Mouse (Mus musculus) hindbrain, embryonic 14.5 days (tissue): ENCODE data around the gene Sc5d. TPM values are rescaled to one million over a fixed set of nuclear protein-coding genes. Genes with fewer than 3 reads are reported as not detected.

Source experiments
- ATAC-seq: fragments of 200-750 bp; cut with Nextera tagmentation; 2 replicates; pipeline ENCODE4 v1.8.0; 2017; ENCODE audit warnings: moderate number of reproducible peaks, mild to moderate bottlenecking, moderate TSS enrichment, moderate library complexity; ENCODE audit not compliant: low FRiP score
- DNase-seq: peaks from one replicate; pipeline ENCODE4 v3.0.0-alpha.2; 2015; ENCODE audit warnings: low spot score
- H3K27ac ChIP-seq: fragments of 300-500 bp; sonication (generic); 2 replicates; pipeline ENCODE4 v1.5.1; 2014; ENCODE audit warnings: mild to moderate bottlenecking, moderate library complexity
- H3K27me3 ChIP-seq: fragments of 300-500 bp; sonication (generic); 2 replicates; pipeline ENCODE4 v1.6.1; 2014; ENCODE audit warnings: mild to moderate bottlenecking, low read length, mixed read lengths; ENCODE audit not compliant: control insufficient read depth, insufficient read depth
- H3K36me3 ChIP-seq: fragments of 300-500 bp; sonication (generic); replicated peaks from 2 replicates; pipeline ENCODE4 v1.6.1; 2014; ENCODE audit not compliant: control insufficient read depth, insufficient read depth
- H3K4me1 ChIP-seq: fragments of 300-500 bp; sonication (generic); replicated peaks from 2 replicates; pipeline ENCODE4 v1.6.1; 2014; ENCODE audit warnings: antibody characterized with exemption, low read length, mixed read lengths; ENCODE audit not compliant: control insufficient read depth, insufficient read depth
- H3K4me2 ChIP-seq: fragments of 300-500 bp; sonication (generic); replicated peaks from 2 replicates; pipeline ENCODE4 v1.6.1; 2014; ENCODE audit warnings: mild to moderate bottlenecking, moderate library complexity
- H3K4me3 ChIP-seq: fragments of 300-500 bp; sonication (generic); replicated peaks from 2 replicates; pipeline ENCODE4 v1.5.1; 2014; ENCODE audit warnings: mild to moderate bottlenecking, low read length
- H3K9ac ChIP-seq: fragments of 300-500 bp; sonication (generic); 2 replicates; pipeline ENCODE4 v1.6.1; 2014
- H3K9me3 ChIP-seq: fragments of 300-500 bp; sonication (generic); 2 replicates; pipeline ENCODE4 v1.6.1; 2016; ENCODE audit warnings: low read length; ENCODE audit not compliant: control insufficient read depth
- WGBS: fragments of 180-500 bp; shearing (Covaris S2); extraction: QIAGEN DNeasy Blood & Tissue Kit; methylation state at CpG from one replicate; pipeline ENCODE4 v1.1.7; 2014; 5-methylcytosine and 5-hydroxymethylcytosine counted together
- polyA plus RNA-seq: library from polyadenylated mRNA; unstranded; fragments of >200 nt; fragmentation: Nextera tagmentation; extraction: Ambion mirVana; gene quantifications from 2 replicates; pipeline ENCODE4 v1.2.1, GENCODE M21; 2014

Gene Sc5d
- polyA plus RNA-seq, 1 experiment from 2014 or later = 88.1 TPM

DNA sequence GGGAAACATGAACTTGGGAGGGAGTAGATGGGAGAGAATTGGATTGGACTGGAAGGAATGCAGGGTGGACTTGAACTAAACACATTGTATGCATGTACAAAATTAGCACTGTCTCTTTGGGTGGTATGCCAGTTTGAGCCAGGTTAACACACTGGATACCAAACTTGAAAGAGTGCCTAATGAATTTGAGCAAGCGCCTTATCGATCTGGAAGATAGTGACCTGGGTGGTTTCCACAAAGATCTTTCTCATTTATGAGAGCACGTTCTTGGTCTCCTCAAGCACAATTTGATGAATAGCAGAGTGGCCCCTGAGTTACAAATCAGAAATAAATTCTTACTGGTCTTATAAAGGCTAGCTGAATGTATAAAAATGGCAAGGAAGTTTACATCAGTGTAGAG is 6.6 kb upstream of the Sc5d start:
- no peaks in the 10 kb centered on the region for H3K27me3 ChIP-seq
- no peak overlapping the region for H3K4me2 ChIP-seq
- H3K9me3 ChIP-seq = no peaks in the 10 kb centered on the region
- 94% methylated on average over 3 of the region's 3 CpGs for WGBS
- DNase-seq (no peak), ATAC-seq (no peak)
- no peak overlapping the region for H3K4me3 ChIP-seq
- H3K36me3 ChIP-seq = no peaks in the 10 kb centered on the region
- H3K9ac ChIP-seq = no peak overlapping the region
- H3K4me1 ChIP-seq = peaks cover under 1% of the 10 kb centered on the region; the same call in 1 of the 2 replicates
- no peak overlapping the region for H3K27ac ChIP-seq

DNA sequence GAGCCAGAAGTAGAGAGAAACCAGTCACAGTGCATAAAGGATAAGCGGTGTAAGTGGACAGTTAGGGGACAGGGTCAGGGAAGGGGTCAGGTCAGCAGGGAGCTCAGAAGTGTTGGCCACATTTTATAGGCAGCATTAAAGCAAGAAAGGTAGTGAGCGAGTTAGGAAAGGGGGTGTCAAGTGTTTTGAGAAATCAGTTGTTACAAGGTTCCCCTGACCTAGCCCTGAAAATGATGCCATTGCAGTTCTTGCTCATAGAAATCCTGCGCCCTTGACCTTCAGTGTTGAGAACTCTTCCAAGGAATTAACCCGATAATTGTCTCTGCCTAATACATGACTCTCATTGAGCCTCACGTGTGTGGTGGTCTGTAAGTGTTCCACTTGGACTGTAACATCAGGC is 6.0 kb upstream of the Sc5d start:
- H3K36me3 ChIP-seq = no peaks in the 10 kb centered on the region
- ATAC-seq (no peak), DNase-seq (no peak)
- no peak overlapping the region for H3K4me3 ChIP-seq
- H3K4me2 ChIP-seq = no peak overlapping the region
- peaks cover 6% of the 10 kb centered on the region; the same call in 1 of the 2 replicates for H3K4me1 ChIP-seq
- WGBS = 89% methylated on average over 5 of the region's 5 CpGs
- no peaks in the 10 kb centered on the region for H3K27me3 ChIP-seq
- no peaks in the 10 kb centered on the region for H3K9me3 ChIP-seq
- no peak overlapping the region for H3K27ac ChIP-seq
- H3K9ac ChIP-seq = no peak overlapping the region

DNA sequence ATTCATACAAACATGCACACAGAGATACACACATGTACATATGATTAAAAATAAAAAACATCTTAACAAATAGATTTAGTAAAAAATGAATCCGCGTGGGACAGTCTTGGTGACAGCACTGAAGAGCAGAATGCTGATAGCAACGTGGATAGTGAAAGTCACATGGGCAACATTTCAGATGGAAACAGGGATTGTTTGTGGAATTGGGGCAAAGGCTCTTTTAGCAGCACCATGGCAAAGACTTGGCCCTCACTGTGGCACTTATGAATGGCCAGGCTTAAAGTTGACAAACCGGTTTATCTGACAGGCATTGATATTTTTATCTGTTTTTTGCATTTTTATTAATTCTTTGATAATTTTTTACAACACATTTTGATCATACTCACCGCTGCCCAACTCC is 4.3 kb upstream of the Sc5d start:
- no peak for DNase-seq
- Histone ChIP-seq H3K36me3 (no peaks in the 10 kb centered on the region), H3K4me3 (no peak overlapping the region), H3K27ac (no peak overlapping the region), H3K4me1 (peaks cover 11% of the 10 kb centered on the region; the same call in 1 of the 2 replicates), H3K9ac (no peak overlapping the region), H3K27me3 (no peaks in the 10 kb centered on the region), H3K4me2 (no peak overlapping the region), H3K9me3 (no peaks in the 10 kb centered on the region)
- no peak for ATAC-seq
- 87% methylated on average over 5 of the region's 5 CpGs for WGBS

DNA sequence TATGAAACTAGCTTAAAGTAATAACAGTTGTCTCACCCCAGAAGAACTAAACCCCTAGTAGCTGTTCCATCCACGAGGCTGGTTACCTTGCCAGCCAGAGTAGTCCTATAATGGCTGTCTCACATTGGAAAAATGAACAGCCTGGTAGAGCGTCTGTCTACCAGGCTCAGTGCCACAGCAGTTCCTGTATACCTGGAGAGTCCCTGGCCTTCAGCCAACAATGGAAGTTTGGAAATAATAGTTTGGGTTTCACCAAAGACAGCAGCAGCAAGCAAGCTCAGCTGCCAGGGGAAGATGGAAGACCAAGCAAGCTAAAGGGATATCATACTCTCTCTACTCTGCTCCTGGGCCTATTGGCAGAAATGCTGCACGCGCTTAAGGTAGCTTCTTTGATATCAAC is 1.3 kb upstream of the Sc5d start:
- DNase-seq = no peak

DNA sequence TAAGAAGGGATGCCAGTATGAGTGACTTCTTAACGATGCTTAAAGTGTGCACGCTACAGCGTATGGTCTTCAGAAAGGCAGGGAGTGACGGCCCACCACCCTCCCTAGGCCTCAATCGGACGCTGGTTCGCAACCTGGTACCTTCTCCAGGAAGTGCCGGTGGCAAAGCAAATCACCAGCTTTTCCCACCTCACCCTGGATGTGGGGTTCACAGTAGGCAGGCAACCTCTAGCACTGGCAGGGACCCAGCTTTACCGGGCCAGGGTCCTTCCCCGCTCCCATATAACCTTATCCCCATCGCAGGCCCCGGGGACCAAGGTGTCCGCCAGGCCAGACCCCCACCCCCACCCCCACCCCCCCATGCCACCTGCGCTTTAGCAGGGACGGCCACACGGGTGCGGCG is 346 bp downstream of the Sc5d start:
- H3K27ac ChIP-seq = peak overlapping the region; percentile 95
- H3K27me3 ChIP-seq = no peaks in the 10 kb centered on the region
- no peaks in the 10 kb centered on the region for H3K9me3 ChIP-seq
- peaks cover 27% of the 10 kb centered on the region for H3K4me1 ChIP-seq
- H3K9ac ChIP-seq = peak overlapping the region; percentile 87
- peak overlapping the region; percentile 69 for H3K4me2 ChIP-seq
- no peak; the same call in 1 of the 2 replicates for ATAC-seq
- DNase-seq = no peak
- H3K36me3 ChIP-seq = peaks cover 19% of the 10 kb centered on the region
- 2% methylated on average over 17 of the region's 18 CpGs for WGBS
- H3K4me3 ChIP-seq = peak overlapping the region; percentile 78

More for the DNA sequence above, 1.3 kb upstream of the Sc5d start:
- no peak for ATAC-seq
- WGBS = 89% methylated on average over 4 of the region's 4 CpGs
- Histone ChIP-seq H3K4me1 (peaks cover 27% of the 10 kb centered on the region), H3K9ac (no peak overlapping the region), H3K27me3 (no peaks in the 10 kb centered on the region), H3K4me2 (peak overlapping the region; percentile 69; the same call in 1 of the 2 replicates), H3K4me3 (no peak overlapping the region), H3K27ac (no peak overlapping the region), H3K36me3 (0 out of 2 replicates have a peak, but pooled peaks cover 4% of the 10 kb centered on the region), H3K9me3 (no peaks in the 10 kb centered on the region)

DNA sequence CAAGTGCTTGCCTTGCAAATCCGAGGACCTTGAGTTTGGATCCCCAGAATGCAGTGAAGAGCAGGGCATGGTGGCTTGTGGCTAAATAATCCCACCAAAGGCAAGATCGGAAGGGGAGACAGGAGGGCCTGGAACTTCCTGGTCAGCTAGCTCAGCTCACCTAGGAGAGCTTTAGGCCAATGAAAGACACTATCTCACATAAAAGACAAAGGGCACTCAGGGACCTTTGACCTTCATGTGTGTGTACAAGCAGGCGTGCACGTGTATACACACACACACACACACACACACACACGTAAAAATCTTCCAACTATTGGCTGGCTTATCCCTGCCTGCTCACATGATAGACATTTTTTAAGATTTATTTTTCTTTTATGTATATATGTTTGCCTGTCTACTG is 3.6 kb downstream of the Sc5d start:
- DNase-seq (no peak), ATAC-seq (no peak)
- H3K4me1 ChIP-seq = peaks cover 25% of the 10 kb centered on the region
- no peaks in the 10 kb centered on the region for H3K27me3 ChIP-seq
- no peak overlapping the region for H3K4me3 ChIP-seq
- H3K4me2 ChIP-seq = no peak overlapping the region
- WGBS = 95% methylated on average over 5 of the region's 5 CpGs
- no peak overlapping the region for H3K9ac ChIP-seq
- H3K9me3 ChIP-seq = no peaks in the 10 kb centered on the region
- no peak overlapping the region for H3K27ac ChIP-seq
- peaks cover 51% of the 10 kb centered on the region for H3K36me3 ChIP-seq

DNA sequence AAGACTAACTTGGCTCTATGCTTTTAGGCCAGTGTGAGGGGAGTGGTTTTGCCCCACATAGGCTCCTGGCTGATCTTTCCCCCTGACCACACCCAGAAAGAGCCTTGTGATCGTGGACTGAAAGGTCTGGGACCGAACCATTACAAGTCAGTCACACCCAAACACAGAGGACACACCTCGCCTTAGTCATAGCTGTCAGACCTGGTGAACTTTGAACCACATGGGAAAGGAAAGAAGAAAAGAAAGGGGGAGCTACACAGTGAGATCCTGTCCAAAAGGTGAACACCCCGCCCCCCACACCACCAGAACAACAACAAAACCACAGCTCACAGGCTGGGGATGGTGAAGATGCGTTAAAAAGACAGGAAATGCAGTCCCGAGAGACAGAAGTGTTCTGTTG is 14.9 kb downstream of the Sc5d start:
- 88% methylated on average over 6 of the region's 6 CpGs for WGBS
- DNase-seq = no peak
- Histone ChIP-seq H3K9ac (no peak overlapping the region), H3K27ac (no peak overlapping the region), H3K4me3 (no peak overlapping the region), H3K4me2 (no peak overlapping the region), H3K9me3 (no peaks in the 10 kb centered on the region), H3K4me1 (no peaks in the 10 kb centered on the region), H3K36me3 (peaks cover 20% of the 10 kb centered on the region), H3K27me3 (no peaks in the 10 kb centered on the region)
- no peak for ATAC-seq

DNA sequence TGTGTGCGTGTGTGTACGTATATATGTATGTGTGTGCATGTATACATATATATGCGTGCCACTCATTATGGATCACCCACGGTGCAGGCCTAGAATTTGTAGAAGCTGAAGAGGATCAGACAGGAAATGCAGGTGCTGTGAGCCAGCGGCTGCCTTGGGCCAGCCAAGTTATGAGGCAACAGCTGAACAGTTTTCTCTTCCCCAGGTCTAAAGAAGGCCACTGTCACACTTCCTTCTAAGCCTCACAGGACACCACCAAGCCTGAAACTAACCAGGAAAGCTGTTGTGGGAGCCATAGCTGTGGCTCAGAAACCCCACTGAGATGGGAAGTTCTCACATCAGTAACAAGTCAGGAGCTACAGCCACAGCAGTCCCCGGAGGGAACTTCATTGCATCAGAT is 17.4 kb downstream of the Sc5d start:
- no peak overlapping the region for H3K4me3 ChIP-seq
- 92% methylated on average over 6 of the region's 6 CpGs for WGBS
- no peak for DNase-seq

DNA sequence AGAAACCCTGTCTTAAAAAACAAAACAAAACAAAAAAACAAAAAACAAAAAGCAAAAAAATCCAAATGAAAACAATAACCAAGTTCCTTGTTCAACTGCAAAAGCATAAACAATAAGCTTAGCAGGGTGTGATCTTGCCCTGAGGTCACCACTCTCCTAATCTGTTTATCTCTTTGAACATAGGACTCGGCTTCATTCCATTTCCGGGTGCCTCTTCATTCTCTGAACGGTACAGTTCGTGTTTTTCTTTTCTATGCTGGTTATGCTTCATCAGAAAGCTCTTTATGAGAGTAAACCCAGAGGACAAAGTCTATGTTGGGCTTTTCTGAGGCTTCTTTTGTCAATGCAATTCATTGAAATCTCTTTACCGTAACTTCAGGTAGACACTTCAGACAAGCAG is 19.9 kb downstream of the Sc5d start:
- peaks cover 11% of the 10 kb centered on the region for H3K4me1 ChIP-seq
- WGBS = 84% methylated on average over 5 of the region's 5 CpGs
- DNase-seq (no peak), ATAC-seq (no peak)
- no peaks in the 10 kb centered on the region for H3K9me3 ChIP-seq
- no peak overlapping the region for H3K9ac ChIP-seq
- no peak overlapping the region for H3K27ac ChIP-seq
- H3K36me3 ChIP-seq = no peaks in the 10 kb centered on the region
- H3K4me3 ChIP-seq = no peak overlapping the region
- no peak overlapping the region for H3K4me2 ChIP-seq
- no peaks in the 10 kb centered on the region for H3K27me3 ChIP-seq

More for the DNA sequence above, 17.4 kb downstream of the Sc5d start:
- H3K4me2 ChIP-seq = no peak overlapping the region
- peaks cover 7% of the 10 kb centered on the region; the same call in 1 of the 2 replicates for H3K36me3 ChIP-seq
- H3K4me1 ChIP-seq = no peaks in the 10 kb centered on the region
- no peaks in the 10 kb centered on the region for H3K27me3 ChIP-seq
- no peaks in the 10 kb centered on the region for H3K9me3 ChIP-seq
- no peak overlapping the region for H3K27ac ChIP-seq
- no peak for ATAC-seq
- H3K9ac ChIP-seq = no peak overlapping the region

DNA sequence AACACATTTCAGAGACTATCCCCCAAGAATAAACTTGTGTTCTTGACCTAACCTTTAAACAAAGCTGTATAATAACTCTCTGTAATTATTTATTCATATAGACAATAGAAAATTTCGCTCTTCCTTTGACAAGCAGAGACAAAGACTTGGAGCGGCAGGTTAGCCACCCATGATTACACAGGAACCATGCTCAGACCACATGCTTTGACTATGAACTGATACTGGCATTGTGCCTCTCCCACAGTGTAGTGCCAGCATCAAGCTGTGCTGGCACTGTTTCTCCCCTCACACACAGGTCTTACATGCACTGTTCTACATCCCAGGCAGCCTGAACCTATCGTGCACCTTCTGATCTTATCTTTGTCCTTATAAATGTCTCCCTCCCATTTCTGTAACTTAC is 23.0 kb downstream of the Sc5d start:
- ATAC-seq (peak; percentile 78), DNase-seq (no peak)
- H3K4me2 ChIP-seq = peak overlapping the region; percentile 11
- peaks cover 11% of the 10 kb centered on the region for H3K4me1 ChIP-seq
- WGBS = 44% methylated on average over 3 of the region's 3 CpGs
- H3K36me3 ChIP-seq = no peaks in the 10 kb centered on the region
- no peak overlapping the region for H3K4me3 ChIP-seq
- H3K27ac ChIP-seq = peak overlapping the region; percentile 70
- H3K9ac ChIP-seq = peak overlapping the region; percentile 11; the same call in 1 of the 2 replicates
- H3K27me3 ChIP-seq = no peaks in the 10 kb centered on the region
- H3K9me3 ChIP-seq = no peaks in the 10 kb centered on the region
